In the genomic region with DNA sequence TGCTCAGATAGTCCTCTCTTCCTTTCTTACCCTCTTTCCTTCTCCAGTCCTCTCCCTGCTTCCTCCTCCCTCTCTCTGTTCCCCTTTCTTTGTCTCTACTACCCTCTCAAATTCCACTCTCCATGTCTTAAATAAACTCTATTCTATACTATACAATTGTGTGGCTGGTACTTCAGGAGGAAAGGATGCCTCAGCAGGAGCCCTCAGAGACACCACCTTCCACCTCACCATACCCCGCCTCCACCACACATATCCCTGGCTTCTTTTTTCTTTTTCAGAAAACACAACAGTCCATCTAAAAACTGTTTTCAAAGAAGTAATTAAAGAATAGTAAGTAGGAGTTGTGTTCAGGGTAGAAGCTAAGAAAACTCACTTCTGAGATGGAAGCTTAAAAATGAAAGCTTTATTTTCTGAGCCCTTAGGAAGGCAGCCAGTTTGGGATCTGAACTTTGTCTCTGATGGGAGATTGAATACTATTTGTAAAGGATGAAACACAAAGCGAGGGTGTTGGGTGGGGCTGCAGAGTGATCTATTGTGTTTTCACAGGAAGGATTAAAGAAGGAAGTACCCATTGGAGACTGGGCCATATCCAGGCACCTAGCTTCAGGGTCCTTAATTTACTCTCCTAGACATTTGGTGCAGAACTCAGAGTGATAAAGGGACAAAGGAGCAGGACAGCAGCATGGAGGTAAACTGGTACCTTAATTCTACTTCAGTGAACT, we compare ENCODE assay signal across 1 mouse cellular context. TPM values are rescaled to one million over a fixed set of nuclear protein-coding genes. Genes with fewer than 3 reads are reported as not detected.
"Had no signal": no experiment of that assay in that cellular context is flagged by ENCODE, and none has a peak within 500 bp of the region (broad histone marks: within the 10 kb centered on the region; RNA-seq: fewer than 3 reads in every experiment).

No protein-coding gene starts in this region.

RNA-seq across cellular contexts. Expression of gene Gbp8, which starts 0.9 kb away (rescaled TPM):
- polyA plus RNA-seq: limb, embryonic 12.5 days had no signal
